Mouse (Mus musculus) retina, postnatal 1 day (tissue): ENCODE measurements around the gene Crlf3.
"Not testable (repeated sequence)": the region's sequence is repeated elsewhere in the genome, so short reads cannot be mapped to it uniquely, and the experiment has no call there.

Source experiments
- DNase-seq: peaks from one replicate; pipeline ENCODE4 v3.0.0-alpha.2; 2012

Gene Crlf3

DNA sequence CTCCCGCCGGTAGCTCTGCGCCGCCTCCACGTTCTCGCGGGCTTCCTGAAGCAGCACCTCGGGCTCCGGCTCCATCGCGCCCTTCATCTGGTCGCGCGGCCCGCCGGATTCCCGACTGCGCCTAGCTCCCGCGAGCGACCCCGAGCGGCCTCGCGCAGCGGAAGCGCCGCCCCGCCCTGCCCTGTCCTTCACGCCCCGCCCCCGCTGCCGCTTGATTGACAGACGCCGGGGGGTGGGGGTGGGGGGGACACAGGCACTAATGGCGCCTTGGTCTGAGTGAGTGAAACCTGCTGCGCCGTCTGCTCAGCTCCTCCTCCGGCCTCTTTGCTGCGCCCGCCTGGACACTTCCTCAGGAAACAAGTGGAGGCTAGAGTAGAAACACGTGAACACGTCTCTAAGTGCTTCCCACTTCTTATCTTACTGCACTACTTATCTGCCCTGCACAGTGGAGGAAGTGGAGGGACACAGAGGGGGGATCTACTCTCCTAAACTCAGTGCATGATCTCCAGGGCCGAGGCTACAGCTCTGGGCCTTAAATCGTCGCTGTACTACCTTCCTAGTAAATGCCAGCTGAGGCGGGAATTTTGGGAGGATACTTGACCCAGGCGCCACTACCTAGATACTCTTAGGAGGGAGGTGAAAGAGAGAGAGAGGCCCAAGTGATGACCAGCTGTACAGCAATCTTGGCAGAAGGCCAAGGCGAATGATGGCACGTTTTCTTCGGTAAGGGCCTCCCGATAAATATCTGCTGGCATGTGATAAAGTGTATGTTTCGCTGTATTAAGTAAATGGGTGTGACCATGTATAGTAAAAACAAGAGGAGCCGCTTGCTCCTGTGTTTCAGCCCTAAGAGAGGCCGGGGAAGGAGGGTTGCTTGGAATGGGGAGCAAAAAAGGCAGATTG is at the start of gene Crlf3:
Gene Crlf3, minus strand, starts transcription at position 166 of the 903 bp plus-strand sequence.
- DNase-seq = peak; percentile 96

DNA sequence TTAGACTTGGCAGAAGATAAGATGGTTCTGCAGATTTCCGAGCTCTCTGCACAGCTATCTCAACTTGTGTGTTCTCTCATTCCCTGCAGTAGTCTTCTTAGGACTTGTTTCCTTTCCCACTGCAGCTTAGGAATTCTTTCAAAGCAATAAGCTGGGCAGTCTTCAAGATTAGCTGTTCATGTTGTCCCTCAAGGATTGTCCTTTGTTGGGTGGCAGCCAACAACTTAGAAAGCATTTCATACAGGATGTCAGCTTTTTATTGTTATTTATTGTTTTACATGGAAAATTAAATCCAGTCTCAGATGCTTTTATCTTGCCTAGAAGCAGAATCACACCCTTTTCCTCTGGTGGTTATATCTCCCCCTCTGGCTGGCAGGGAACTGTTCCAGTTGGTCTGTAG is 35.6 kb upstream of the Crlf3 start:
- no peak for DNase-seq

DNA sequence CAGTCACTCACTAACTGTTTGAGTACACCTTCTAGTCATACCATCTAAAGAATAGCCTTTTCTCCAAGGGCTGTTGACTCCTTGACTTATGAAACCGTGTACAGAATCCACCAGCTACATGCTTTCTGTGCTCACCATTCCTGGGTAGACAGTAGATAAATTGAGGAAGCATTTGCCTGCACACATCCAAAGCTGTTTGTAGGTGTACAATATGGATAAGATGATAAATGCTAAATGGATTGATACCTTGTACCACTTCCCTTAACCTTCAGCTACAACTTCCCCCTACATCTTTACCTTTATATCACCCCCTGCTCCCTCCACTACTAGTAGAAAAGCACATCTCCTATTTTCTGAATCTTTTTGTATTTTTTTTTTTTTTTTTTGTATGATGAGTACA is 23.6 kb upstream of the Crlf3 start:
- DNase-seq = no peak

DNA sequence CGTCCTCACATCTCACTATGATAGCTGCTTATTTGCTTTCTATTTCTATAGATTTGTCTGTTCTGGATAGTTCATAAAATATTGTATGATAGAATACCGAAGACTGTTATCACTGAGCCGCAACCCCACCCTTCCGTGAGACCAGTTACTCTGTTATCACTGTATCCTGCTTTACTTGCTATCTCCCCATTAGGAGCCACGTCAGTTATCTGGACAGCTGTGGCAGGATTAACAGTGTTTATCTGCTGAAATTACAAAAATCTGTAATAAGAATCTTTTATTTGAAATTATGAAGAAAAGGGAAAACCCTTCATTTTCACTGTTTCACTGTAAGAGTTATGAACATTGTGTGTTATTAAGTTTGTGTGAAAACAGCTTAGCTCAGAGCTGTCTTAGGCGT is 20.5 kb upstream of the Crlf3 start:
- no peak for DNase-seq

DNA sequence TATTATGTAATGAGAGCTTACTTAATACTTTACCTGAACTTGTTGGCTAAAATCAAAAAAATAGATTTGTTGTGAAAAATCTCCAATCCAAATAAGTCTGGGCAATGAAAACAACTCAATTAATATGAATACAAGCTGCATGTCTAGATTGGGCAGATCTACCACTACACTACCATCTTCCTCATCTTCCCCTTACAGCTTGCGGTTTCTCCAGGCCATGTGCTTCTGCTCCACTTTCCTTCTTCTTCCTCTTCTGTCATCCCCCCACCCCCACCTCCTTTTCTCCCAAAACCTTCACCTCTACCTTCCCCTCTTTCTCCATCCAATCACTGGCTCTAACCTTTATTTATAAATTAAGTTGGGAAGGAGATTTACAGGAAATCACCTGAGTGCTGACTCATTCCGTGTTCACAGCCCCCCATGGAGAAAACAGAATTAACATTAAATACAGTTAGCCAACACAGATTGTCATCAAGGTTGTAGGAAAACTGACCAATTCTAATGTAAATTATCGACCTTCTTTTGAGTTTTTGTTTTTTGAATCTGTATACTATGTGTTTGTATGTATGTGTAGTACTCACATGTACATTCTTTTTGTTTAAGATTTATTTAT is 17.8 kb upstream of the Crlf3 start:
- no peak for DNase-seq

DNA sequence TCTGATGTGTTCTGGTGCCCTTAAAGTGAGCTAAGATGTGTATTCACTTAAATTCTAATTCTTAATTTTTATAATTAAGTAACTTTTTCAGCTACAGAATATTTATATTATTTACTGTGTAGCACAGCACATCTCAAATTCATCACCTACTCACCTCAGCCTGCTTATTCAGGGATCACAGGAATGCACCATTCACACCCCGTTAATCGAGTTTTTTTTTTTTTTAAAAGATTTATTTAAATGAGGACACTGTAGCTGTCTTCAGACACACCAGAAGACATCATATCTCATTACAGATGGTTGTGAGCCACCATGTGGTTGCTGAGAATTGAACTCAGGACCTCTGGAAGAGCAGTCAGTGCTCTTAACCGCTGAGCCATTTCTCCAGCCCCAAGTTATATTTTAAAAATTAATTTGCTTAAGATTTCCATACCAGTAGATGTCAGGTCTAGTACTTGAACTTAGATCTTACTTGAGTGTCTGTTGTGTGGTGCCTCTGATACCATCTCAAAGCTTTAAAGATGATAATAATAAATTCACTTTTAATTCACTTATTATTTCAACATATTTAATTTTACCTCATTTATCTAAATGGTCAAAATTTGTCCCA is 9.9 kb upstream of the Crlf3 start:
- DNase-seq = no peak

DNA sequence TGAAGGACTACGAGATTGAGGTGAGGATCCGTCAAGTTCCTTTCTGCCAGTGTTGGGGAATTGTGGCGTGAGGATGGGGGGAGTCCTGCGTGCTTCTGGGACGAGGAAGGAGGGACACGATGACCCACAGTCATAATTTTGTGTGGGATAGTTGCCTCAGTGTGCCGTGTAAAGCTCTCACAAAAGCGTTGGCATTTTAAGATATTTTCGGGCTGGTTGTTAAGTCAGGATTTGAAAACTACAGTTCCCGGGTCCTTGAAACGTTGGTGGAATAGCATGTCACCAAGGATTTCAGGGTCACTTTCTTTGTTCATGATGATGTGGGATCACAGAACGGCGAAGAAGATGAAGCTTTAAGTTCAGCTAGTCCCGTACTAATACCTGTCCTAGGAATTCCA is 9.0 kb upstream of the Crlf3 start:
- DNase-seq = no peak

DNA sequence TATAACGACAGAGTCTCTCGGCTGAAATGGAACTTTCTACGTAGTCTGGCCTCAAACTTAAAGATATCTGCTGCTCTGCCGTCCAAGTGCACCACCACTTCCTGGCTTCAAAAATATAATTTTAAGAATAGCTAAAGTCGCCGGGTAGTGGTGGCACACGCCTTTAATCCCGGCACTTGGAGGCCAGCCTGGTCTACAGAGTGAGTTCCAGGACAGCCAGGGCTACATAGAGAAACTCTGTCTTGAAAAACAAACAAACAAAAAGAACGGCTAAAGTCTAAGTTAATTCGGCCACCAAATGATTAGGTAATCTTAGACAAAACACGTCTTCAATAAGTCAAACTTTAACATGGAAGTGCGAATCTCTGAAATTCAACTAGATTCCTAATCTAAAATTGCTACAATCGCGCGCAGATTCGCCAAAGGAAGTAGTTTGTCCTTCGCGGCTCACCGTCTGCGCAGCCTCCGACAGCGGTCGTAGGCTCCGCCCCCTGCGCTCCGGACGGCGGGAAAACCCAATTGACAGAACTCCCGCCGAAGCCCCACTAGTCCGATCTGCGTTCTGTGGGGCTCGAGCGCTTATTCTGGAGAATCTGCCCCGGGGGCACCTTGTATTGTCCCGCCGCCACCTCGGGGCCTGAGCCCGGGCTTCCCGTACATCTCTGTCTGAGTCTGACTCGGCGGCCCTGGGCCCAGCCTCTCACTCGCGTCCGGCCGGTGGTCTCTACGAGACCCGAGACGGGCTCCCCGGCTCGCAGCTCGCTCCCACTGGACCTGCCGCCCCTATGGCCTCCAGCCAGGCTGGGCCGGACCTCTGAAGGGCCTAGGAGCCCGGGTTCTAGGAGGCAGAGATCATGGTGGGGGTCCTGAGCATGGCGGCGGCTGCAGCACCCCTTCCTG is 8.4 kb upstream of the Crlf3 start, which contains the start of gene Atad5:
Gene Atad5, plus strand, starts transcription at position 484 of the 900 bp plus-strand sequence.
- peak; percentile 93 for DNase-seq

DNA sequence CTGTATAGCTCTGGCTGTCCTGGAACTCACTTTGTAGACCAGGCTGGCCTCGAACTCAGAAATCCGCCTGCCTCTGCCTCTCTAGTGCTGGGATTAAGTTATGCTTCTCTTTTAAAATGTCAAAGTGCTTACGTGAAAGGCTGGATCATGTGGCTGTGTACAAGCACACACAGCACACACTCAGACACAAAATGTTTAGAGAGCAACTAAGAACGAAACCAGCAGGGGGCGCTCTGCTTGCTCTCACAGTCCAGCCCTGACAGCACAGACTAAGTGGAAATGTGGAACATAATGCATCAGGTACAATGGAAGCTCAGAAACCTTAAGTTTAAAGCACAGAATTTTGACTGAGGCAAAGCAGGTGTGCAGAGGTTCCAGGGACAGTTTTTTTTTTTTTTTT is 6.1 kb upstream of the Crlf3 start:
- DNase-seq = peak; percentile 91

DNA sequence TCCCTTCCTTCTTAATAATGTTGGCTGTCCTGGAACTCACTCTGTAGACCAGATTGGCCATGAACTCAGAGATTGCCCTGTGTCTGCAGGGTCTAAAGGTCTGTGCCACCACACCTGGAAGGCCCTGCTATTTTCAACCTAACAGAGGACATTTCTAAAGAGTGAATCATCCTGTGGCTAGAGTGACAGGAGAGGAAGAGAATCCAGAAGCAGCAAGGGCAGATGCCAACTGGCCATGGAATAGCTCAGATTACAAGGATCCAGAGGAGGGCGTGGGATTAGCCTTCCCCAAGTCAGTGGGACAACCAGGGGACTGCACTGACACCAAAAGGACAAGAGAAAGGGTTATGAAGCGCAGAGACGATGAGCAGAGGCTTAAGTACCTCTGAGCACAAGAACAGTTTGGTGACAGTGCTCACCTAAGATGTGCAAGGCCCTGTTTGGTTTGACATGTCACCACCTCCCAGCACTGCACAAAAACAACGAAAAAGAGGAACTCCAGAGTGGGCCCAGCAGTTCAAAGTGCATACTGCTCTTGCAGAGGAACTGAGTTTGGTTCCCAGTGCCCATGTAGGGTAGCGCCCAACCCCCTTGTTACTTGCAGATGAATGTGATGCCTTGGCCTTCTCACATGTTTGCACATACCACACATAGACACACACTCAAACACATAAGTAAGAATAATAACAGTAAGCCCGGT is 4.7 kb upstream of the Crlf3 start:
- no peak for DNase-seq

DNA sequence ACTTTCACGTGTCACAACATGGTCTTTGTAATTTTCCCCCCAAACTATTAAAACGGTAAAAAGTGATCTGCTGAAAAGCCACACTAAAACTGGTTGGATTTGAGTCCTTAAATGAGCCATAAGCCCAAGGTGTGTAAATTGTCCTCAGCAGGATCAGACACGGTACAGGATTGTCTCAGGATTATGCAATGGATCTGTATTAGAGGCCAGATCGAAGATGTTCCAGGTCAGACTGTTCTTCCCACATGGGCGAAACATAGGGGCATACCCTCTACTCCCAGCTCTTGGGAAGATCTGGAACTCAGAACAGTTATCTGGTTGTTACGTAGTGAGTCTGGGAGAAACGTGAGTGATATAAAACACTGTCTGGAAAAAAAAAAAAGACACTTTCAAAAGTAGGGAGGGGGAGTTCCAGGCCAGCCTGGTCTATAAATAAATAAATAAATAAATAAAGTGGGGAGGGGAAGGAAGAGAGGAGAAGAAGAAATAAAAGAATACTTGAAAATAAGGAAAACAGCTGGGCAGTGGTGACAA is 1.1 kb upstream of the Crlf3 start:
- peak; percentile 6 for DNase-seq

DNA sequence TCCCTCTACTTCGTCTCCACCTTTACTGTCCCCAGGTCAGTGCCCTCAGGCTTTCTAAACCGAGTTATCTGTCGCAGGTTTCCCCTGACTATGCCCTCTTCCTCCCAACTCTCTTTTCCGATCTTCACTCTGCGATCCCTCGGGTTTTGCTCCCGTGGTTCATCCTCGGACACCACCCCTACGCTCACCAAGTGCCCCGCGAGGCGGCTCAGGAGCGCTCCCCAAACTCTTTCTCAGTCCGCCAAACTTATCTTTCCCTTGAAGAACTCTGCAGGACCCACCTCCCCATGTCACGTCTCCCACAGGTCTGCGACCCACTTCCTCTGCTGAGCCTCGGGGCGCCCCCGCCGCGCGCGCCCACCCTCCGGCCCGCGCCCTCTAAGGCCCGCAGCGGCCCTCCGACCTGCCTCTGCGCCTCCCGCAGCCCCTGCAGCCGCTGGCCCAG is 388 bp downstream of the Crlf3 start:
- no peak for DNase-seq

DNA sequence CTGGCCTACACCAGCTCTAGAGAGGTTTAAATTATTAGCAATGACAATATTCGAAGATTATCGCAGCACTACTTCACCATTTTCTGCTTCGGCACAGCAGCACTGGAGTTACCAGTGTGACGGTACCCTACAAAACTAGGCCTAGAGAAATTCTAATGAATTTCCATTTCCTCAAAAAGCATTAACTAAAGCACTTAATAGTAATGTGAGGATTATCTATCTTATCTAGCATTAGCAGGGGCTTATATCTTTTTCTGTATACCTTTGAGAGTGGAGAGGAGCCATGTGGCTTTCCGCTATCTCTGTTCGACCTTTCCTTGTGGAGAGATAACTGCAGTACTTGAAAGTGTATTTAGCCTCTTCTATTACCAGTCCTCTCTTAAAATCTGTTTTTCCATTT is 1.0 kb downstream of the Crlf3 start:
- no peak for DNase-seq

DNA sequence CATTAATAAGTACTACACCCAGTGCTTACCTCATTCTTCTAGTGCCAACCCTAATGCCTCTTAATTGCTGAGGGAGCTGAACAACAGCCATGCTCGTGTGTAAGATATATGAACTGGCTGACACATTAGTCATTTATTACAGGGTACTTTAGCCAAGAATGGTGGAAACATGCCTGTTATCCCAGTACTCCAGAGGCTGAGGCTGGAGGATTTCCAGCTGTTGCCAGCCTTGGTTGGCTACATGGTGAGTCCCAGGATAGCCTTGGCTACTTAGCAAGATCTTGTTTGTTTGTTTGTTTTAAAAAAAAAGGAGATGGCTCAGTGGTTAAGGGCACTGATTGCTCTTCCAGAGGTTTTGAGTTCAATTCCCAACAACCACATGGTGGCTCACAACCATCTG is 2.0 kb downstream of the Crlf3 start:
- no peak for DNase-seq

DNA sequence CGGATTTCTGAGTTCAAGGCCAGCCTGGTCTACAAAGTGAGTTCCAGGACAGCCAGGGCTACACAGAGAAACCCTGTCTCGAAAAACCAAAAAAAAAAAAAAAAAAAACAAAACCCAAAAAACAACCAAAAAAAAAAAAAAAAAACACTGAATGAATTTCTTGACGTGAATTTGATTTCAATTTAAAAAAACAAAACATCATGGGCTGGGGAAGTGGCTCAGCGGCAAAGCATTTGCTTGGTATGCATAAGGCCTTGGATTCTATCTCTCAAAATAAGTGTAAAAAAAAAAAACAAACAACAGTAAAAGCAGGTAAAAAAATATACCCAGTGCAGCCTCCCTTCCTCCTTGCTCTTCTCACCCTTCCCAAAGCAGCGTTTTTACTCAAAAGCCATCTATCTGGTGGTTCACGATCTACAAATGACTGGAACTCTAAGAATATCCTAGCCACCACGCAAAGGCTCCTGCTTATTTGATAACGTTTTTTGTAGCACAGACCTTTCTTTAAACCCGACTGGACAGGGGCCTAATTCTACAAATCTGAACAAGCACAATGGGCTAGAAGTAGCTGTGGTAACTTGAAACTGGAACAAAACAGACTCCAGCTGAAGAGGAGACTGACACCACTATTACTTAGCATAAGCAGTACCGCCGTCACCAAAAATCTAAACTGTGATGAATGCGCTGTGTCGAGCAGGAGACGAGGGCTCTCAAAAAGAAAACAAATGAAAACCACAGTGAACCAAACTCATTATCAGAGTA is 2.8 kb downstream of the Crlf3 start:
- no peak for DNase-seq

DNA sequence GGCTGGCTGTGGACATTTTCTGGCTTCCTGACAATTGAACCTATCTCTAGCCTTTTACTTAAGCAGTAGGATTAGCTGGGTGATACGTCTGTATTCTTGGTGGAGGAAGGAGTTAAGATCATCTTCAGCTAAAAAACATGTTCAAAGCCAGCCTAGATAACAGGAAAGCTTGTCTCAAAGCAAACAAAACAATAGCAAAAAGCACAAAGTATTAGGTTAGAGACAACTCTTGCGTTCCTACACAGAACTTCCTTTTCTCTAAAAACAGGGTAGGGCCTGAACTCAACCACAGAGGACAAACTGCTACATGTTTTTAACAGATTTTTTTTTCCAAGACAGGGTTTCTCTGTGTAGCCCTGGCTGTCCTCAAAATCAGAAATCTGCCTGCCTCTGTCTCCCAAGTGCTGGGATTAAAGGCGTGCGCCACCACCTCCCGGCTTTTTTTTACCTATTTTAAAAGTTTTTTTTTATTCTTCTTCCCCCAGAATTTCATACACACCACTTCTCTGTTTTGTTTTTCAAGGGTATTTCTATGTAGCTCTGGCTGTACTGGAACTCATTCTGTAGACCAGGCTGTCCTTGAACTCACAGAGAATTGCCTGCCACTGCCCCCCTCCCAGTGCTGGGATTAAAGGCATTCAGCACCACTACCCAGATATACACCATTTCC is 5.0 kb downstream of the Crlf3 start:
- no peak for DNase-seq

DNA sequence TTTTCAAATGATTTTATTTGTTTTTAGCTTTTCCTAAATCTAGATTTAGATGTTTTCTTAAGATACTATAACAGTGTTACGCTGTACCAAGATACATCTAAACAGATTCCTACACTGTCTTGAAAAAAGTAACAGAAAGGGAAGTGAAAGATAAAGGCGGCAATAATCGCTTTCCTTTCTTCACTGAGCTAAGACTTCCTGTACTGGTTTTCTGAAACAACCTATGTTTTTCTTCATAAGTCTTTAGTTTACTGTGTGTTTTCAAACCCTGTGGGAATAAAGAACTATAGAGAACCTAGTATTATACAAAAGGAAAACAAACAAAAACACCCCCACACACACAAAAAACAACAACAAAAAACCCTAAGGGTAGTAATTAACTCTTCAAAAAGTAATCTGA is 8.4 kb downstream of the Crlf3 start:
- DNase-seq = no peak

DNA sequence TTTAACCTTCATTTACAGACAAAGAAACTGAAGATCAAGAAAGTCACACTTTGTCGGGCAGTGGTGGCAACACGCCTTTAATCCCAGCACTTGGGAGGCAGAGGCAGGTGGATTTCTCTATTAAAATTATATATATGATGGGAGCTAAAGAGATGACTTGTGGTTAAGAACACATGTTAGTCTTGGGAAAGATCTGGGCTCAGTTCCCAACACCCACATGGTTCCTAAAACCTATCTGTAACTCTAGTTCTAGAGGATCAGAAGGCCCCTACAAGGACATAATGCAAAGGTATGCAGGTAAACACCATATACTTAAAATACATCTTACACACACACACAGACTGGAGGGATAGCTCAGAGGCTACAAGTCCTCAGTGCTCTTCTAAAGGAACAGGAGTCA is 9.8 kb downstream of the Crlf3 start:
- no peak for DNase-seq

DNA sequence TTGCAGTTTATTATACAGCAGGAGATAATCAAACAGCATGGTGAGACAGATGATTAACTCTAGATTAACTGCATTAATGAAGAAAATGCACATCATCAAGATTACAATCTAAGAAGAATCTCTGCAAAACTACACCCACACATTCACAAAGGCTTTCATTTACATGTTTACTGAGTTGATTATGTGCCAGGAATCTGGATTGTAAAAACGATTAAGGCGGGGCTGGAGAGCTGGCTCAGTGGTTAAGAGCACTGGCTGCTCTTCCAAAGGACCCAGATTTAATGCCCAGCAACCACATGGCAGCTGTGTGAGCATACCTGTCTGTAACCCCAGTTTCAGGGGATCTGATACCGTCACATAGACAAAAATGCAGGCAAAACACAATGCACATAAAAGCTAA is 11.0 kb downstream of the Crlf3 start:
- no peak for DNase-seq

DNA sequence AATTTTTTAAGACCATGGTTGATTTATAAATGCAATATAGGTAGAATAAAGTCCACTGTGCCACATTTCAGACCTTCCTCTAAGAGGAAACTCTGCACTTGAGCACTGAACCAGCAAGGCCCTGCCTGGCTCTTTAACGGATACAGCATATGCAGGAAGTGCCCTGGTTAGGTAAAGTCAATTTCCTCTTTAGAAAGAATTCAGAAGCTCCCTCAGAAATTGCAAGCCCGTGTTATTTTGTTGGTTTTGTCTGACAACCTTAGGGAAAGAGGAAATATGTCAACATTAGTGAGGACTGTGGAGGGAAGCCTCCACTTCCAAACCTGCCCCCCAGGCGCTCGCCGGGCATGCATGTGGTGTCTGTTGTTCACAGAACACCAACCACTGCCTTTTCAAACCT is 13.2 kb downstream of the Crlf3 start:
- DNase-seq = no peak

DNA sequence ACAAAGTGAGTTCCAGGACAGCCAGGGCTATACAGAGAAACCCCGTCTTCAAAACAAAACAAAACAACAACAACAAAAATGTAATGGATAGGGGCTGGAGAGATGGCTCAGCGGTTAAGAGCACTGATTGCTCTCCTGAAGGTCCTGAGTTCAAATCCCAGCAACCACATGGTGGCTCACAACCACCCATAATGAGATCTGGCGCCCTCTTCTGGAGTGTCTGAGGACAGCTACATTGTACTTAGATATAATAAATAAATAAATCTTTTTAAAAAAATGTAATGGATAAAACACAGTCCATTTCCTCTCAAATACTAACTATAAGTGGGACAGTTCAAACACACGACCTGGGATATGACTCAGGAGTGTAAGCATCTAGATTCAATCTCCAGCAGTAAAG is 14.4 kb downstream of the Crlf3 start:
- not testable (repeated sequence) for DNase-seq
